Mouse (Mus musculus): ENCODE measurements around the gene Fancc.

DNA sequence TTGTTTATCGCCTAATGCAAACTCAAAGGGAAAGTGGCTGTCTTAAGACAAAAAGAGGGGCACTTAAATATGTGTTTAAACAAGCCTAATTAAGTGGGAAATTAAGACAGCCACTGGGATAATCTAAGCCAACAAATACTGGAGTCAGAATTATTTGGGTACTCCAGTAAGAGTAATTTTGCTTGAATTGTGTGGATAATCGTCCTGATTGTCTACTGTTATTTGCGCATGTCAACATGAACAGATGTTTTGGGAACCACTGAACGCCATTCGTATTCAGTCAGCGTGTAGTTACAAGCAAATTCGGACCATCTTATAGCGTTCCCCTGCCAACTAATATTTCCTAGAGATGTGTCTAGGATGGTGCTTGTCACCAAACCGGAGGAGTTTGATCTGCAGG lies 33.8 kb upstream of the Fancc start:
- TF ChIP-seq CTCF (IDR thresholded peaks at IDR 0.05; ENCODE audit: low read depth) = no peak
- no peak for TF ChIP-seq EP300 (IDR thresholded peaks at IDR 0.05; ENCODE audit: low read depth)
